Mouse (Mus musculus) yolk sac, embryonic 10.5 days (tissue): ENCODE measurements around the gene Slc7a14.

Experiments used
- DNase-seq: peaks from one replicate; pipeline ENCODE4 v3.0.0-alpha.2; 2017; ENCODE audit warnings: low spot score

Slc7a14 gene

DNA sequence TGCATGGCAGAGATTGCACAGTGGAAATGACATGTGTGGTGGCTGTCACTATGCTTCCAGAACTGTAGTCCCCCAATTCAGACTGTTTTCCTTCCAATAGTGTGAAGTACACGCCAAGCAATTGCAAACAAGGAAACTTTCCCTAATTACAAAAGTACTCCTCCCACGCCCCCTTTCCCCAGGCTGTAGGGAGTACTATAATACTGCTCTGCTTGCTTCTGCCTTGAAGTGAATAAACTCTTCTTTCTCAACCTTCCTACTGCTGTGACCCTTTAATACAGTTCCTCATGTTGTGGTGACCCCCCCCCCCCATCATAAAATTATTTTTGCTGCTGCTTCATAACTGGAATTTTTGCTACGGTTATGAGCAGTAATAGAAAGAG, 49.2 kb downstream of the Slc7a14 start:
- no peak for DNase-seq

DNA sequence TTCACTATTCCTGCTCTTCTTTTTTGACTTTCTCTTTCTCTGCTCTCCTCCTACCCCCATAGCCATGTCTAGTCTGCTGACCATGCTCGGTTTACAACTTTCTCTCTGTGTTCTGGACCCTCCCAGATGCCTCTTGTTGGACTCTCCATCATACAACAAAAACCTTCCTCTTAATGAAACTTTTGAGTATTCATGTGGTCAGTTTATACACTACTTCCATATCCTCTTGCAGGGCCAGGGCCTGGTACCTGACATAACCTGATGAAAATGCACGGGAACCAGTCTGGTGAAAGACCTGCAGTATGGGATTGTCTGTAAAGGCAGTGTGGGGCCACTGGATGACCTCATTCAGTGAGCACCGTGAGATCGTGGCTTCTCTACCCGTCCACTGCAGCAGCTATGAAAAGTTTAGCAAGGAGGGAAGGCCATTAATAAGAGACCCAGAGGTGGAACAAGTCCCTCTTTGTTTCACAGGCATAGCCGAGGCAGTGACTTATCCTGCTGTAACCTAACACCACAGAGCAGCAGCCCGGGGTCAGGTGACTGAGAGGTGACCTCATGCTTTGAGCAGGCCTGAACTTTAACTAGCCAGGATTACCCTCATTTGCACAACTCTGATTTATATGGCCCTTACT, 49.7 kb downstream of the Slc7a14 start:
- peak; percentile 64 for DNase-seq

DNA sequence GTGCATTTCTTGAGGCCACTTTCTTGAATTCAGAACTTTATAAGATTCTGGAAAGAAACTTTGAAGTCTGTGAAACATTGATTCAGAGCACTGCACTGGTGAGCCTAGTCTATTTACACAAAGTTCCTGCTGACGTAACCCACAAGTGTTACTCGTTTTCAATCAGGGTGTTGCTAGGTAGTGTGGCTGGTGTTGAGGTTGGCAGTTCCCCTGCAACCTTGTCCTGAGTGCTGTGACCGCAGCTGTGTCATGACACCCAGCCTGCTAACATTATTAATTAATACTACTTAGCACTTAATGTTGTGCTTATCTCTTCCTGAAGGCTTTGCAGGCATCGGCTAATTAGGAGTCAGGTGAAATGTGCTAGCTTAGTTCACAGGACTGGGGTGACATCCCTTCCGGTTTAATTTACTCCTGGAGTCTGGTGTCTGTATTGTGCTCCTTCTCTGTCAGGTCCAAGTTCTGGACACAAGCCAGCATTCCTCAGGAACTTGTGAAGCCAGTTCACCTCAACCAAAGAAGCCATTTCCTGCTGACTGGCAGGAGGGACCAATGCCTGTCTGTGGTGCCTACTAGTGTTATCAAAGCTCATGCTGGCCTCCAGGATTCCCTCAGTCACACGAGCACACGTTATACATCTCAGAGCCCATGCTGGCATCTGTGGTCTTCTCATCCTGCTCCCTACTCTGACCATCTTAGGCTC, 50.5 kb downstream of the Slc7a14 start:
- no peak for DNase-seq

DNA sequence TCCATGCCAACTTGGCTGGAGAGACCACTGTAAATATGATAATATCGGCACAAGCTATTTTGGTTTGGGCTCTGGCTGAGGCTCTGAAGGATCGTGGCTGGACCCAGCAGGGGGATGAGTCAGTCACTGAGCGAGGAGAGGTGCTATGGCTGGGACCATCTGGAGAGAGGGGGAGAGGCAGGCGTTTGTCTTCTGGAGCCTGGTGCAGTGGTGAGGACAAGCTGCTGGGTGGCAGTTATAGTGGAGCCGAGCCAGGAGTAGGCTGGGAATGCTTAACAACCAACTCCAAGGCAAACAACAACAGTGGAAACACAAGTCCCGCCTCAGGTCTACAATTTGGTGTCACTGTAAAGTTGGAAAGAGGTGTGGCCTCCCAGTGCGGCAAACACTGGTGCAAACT, 55.8 kb downstream of the Slc7a14 start:
- DNase-seq: no peak

DNA sequence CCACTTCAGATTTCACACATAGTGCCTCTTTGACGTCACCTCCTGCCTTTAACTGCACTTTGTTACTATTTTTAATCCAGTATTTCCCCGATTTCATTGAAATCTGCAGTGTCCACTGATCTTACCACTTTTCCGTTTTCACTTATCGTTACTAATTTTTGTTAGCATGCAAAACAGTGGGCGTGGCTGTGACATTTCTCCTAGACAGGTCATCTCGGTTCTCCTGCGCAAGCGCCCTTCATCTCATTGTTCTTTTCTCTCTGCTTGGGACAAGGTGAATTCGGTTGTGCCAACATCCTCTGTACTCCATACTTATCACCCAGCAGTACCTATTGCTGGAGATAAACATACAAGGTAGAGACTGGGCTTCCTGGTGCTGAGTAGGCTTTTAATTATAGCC, 56.3 kb downstream of the Slc7a14 start:
- DNase-seq: no peak

DNA sequence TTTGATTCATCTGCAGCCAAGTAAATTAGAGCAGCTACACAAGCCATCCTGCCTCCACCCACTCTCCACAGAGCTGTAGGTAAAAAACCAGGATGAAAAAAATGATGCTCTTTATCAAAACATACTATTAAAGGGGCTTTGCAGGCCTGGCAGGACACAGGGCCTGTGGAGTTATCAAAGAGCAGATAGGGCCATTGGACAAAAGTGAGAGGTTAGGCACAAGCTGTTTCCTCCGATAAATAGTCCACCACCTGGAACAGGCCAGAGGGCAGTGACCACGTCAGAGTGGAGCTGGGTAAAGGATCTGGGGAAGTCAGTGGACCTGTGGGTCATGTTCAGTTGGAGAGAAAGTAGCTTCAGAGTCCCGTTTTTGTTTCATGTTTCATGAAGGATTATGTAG, 57.6 kb downstream of the Slc7a14 start:
- DNase-seq: no peak

DNA sequence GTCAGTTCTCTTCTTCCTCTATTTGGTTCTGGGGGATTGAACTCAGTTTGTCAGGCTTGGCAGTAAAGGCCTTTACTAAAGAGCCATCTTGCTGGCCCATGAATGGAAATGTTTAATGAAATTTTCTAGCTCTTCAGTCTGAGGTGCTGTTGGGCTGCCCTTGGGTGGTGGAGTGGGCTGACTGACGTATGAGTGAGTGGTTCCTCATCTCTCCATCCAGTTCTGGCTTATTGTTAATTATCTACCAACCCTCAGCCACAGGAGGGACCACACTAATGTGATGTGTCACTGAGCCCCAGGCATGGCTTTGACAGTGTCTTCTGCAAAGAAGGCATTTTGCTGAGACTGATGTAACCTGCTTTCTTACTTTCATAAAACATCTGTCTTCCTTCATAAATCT, 66.7 kb downstream of the Slc7a14 start:
- DNase-seq: no peak

DNA sequence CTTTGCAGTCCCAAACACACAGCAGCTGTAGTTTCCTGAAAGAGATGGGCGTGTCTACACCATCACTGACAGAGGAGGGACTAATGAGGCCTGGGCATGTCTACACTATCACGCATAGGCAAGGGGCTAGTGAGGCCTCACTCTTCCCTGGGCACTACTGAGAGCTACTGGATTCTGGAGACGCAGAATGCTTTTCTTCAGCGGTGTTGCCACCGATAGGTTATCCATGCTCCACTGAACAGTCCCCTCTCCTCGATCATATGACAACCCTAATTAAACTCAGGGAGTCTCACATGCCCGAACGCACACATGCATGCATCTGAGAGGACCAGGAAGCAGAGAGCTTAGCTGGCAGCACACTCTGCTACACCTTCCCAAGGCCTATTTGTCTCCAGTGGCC, 69.3 kb downstream of the Slc7a14 start:
- no peak for DNase-seq

DNA sequence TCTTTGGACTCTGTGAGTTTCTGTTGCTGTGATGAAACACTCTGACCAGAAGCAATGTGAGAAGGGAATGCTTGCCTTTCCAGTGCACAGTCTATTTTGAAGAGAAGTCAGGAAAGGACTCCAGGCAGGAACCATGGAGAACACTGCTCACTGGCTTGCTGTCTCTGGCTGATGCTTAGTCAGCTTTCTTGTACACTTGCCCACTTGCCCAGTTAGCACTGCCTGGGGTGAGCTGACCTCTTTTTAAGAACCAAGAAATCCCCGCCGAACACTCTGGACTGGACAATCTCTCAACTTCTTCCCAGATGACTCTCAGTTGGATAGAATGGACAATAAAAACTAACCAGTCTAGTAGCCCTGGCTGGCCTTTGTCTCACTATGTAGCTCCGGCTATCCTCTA, 70.5 kb downstream of the Slc7a14 start:
- DNase-seq: no peak

DNA sequence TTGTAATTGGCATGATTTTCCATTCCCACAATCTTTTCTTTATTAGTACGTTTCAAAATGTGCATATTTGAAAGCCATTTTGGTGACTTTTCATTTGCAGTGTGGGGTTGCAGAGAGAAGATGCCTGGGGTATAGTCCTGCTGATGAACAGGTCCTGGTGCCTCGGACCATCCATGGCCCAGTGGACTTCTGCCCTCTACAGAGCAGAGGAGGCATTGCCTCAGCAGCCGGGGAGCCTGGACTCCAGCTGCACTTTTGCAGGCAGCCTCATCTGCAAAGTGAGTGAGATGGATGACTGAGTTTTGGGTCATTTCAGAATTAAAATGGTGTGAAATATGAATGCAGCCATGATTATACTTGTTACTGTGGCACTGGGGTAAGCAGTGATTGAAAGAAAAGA, 72.2 kb downstream of the Slc7a14 start:
- no peak for DNase-seq

DNA sequence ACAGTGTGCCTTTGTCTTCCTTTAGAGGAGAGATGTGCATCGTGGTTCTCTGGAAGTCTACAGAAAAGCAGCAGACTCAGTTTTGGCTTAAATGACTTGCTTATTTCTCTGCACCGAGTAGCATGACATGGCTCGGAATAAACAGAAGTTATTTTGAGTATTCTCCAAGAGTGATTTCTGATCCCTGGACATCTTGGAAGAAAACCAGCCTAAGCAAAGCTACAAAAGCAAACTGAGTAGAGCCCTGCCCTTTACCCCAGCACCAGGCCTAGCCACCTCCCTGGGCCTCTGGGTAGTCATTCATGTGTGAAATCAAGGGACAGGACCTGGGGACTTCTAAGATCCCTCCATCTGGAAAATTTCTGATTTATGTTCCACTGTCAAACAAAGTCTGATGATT, 74.0 kb downstream of the Slc7a14 start:
- no peak for DNase-seq

DNA sequence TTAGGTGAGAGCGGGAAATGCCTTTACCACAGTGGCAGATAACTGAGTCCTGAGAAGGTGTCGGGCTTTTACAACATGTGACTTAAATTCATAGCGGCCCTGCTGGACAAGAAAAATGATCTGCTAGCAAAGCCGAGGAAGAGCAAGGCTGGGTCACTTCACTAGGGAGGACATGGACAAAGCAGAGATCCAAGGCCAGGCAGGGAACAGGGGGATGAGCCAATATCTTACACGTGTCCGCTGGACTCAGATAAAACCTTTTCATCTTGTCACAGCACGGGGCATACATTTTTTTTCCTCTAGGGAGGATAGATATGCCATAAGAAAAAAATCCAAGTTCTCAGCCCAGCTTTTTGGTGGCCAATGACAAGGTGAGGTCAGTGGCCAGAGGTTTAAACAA, 75.8 kb downstream of the Slc7a14 start:
- no peak for DNase-seq

DNA sequence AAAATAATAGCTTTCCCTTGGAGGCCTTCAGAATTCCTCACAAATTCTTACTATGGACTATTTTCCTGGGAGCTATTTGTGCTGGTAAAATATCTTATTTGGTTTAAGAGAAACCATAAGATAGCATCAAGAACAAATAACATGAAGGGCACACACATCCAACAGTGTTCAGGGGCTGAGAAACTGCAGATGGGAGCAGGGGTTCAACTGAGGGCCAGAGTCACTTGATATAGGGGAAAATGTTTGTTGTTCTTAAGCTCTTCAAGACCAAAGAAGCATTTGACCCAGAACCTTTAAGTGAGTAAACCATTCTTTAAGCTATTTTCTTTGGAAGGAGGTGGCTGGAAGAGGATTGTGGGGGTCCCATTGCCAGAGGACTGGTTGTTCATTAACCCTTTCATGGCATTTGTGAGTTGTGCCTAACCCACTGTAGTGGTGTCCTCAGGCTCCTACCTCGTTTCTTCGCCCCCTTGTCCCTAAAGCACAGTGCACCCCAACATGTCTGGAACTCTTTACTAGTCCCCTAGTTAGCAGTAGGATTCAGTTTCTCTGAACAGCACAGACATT, 76.3 kb downstream of the Slc7a14 start:
- no peak for DNase-seq

DNA sequence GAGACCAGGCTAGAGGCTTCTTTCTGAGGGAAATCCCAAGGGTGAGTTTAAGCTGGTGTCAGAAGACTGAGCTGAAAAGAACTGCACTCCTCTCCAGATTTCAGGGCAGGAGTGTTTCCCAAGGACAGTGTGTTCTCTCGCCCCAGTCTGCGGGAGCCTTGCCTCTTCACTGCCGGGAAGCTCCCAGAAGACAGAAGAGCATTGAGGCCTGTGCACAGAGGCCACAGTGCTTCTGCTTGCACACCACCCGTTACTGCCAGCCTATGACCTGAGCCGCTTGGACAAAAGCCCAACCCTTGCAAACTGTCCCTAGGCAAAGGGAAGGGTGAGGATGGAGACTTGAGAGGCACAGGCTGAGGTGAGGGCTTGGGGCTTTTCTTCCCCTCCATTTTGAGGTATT, 80.9 kb downstream of the Slc7a14 start:
- no peak for DNase-seq

DNA sequence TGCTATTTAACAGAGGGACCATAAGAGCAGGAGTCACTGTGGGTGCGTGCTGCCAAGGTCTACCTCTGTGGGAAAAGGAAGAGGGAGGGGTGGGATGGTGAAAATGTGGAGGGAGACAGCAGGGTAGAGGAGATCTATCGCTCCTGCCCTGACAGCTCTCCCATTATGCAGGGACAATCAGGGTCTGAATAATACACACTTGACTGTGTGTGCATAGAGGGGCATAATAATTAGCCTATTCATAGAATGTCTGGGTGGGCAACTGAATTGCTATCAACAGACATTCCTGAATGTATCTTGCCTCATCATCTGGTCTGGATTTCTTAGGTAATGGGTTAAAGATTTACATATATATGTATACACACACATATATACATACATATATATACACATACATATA, 81.7 kb downstream of the Slc7a14 start:
- DNase-seq: no peak

DNA sequence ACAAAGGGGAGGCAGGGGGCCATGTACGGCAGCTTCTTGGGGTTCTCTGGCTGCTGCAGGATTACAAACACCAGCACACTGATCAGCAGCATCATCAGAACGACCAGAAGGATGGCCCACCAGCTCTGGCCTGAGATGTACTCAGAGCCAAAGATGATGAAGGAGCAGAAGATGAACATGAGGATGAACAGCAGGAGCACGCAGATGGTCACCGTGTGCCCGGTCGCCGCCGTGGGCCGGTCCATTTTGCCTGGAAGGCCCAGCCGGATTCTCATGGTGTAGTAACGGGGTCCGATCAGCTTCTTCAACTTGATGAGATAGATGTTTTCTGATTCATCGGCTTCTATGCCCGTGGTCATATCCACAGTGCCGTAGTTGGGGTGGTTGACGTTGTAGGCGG, 86.6 kb downstream of the Slc7a14 start:
- no peak for DNase-seq

DNA sequence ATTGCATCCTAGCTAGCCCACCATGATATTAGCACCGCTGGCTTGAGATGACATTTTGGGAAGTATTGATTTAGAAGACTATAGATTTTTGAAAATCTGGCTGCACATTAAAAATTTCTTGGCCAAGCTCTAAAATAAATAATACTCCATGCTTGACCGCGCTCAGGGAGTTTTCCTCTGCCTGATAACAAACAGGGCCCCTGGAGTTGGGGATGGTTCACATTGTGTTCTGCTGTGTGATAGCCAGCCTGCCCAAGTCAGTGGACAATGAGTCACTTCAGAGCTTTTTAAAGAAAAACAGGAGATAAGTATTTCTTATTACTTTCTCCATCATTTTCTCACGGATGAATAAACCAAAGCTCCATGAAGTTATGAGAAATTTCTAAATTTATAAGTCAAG, 90.1 kb downstream of the Slc7a14 start:
- DNase-seq: no peak

DNA sequence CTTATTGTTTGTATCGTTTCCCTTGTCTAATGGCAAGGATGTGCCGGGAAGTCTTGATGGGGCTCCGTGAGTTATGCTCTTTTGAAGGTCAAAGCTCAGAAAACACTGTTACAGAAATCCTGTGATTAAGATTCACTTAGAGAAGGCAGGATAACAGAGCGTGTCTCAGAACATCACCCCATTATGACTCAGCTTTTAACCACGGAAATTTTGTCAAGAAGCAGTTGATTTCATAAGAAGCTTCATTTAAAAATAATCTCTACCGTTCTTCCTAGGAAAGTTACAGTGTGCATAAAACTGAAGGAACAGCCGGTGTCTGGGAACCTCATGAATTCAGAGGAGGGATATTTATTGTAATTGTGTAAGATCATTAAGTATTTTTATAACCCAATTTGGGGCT, 90.7 kb downstream of the Slc7a14 start:
- DNase-seq: no peak

DNA sequence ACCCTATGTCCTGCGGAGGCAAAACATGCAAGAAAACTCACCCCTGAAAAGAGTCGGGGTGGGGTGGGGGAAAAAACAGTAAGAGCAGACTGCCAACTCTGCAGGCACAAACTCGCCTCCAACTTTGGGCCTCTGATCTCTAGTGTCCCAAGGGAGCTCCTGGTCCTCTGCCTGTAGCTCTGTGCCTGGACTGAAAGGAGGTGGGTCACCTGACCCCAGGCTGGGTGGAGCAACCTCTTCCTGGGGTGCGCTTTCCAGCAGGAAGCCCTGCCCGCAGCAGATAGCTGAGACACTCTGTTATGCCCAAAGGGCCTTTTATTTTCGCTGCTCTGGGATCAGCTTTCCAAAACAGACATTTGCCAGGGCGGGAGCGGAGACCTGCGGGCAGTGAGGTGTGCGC, 92.7 kb downstream of the Slc7a14 start:
- DNase-seq: no peak

DNA sequence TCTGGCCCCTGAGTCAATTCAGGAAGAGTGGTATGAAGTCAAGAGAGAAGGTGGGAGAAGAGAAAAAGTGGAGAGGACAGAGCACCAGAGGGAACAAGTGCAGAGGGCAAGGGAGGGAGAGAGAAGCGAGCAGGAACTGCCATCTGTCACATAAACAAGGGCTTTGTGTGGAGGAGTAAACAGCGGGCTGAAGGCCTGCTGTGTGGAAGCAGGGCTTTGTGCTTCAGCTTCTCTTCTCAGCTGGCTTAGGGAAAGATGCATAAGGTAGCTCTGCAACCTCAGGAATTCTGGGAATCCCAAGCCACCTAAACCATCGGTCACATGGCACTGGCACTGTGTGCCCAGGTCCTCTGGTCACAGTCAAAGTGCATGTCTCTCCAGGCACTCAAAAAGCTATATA, 96.4 kb downstream of the Slc7a14 start:
- no peak for DNase-seq

DNA sequence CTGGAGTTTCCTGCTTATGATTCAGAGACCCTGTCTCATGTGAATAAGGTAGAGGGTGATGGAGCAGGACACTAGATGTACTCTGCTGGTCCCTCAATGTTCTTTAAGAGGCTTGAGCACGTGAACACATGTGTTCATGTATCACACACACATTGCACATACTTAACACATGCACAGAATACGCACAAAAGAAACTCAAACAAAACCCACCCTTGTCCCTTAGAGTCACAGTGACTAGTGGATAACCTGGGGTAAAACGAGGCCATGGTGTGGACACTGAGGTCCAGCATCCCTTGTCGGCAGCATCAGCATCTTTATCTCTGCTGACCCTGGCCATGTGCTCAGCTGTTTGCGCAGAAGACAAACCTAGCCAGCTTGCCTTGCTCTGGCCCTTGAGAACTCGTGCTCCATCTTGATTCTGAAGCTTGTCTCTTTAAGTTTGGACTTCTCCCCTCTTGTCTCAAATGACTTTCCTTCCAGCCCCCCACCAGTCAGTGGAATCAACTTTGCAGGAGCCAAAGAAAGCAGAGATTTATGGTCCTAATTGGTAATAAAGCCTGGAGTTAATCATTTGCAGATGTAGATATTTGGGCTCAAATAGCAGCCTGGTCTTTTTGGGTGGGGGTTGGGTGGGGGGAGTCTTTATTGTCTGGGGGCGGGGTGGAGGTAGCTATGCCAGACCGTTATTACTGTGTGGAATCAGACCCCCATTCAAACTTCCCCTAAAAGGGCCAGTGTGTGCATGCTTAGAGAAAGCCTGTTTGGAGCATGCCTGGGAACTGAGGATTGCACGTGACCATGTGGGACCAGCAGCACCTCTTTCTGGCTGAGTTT, 97.8 kb downstream of the Slc7a14 start:
- no peak for DNase-seq

DNA sequence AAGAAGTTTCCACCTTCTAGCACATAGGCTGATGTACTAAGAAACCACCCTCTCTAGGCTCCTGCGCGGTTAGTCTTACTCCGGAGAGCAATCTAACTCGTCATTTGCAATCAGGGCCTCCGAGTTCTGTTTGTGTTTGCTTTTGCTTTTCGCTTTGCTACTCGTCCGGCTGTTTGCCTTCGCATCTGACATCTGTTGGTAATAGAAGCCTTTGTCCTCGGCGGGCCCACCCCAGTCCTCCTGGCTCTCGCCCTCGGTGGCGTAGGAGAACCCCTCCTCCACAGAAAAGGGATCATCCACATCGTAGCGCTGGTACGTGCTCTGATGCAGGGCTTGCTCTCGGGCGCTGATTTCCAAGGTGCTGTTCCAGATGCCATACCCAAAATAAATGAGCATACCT, 101.2 kb downstream of the Slc7a14 start:
- no peak for DNase-seq

DNA sequence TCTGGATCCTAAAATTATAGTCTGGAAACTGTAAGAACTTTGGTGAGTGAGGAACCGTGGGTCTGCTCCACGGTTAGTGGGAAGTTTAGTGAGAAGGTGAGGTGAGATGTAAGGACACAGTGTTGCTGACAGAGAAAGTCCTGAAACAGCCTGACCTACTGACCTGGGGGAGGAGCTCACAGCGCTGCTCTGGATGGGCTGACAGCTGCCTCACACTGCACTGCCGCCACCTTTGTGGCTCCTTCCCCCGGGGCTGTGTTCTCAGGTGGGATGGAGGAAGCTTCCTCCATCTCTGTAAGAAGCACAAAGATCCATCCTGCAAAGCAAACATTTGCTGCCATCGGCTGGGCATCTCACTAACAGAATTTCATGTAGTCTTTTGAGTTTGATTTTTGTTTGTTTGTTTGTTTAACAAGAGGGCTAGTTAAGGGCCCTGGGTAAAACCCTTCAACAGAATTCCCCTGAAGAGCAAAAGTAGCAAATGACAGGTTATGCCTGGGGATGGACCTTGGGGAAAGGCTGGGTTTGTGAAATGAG, 101.7 kb downstream of the Slc7a14 start:
- DNase-seq: no peak
